Mouse (Mus musculus): Measurements from ENCODE around the gene Slc46a2.

Gene Slc46a2

GRCm38 (mm10) chr4:59914608-59915403, at the start of gene Slc46a2:
Gene Slc46a2, minus strand, starts transcription at chr4:59915056.
- no peak for ATAC-seq (ENCODE audit: low TSS enrichment)

GRCm38 (mm10) chr4:59963405-59964344, 48.8 kb upstream of the Slc46a2 start, which contains the start of gene Mup6:
Gene Mup6, plus strand, starts transcription at chr4:59964294.
- no peak for ATAC-seq (ENCODE audit: low TSS enrichment)

- no peak for ATAC-seq (ENCODE audit: low TSS enrichment)
Observed at GRCm38 (mm10) chr4:59960610-59961009, 45.8 kb upstream of the Slc46a2 start, which contains the start of gene Mup4. Gene Mup4, minus strand, starts transcription at chr4:59960710.

GRCm38 (mm10) chr4:59937543-59937942, 22.7 kb upstream of the Slc46a2 start:
- ATAC-seq (ENCODE audit: low TSS enrichment), result no peak

- peak; percentile 87 for ATAC-seq (ENCODE audit: low TSS enrichment)
Observed at GRCm38 (mm10) chr4:59932505-59933281, 17.8 kb upstream of the Slc46a2 start.

GRCm38 (mm10) chr4:59928347-59928746, 13.5 kb upstream of the Slc46a2 start:
- peak; percentile 96 for ATAC-seq (ENCODE audit: low TSS enrichment)

- ATAC-seq (ENCODE audit: low TSS enrichment), result no peak
Observed at GRCm38 (mm10) chr4:59927666-59928065, 12.8 kb upstream of the Slc46a2 start.

- no peak for ATAC-seq (ENCODE audit: low TSS enrichment)
Observed at GRCm38 (mm10) chr4:59925082-59925481, 10.2 kb upstream of the Slc46a2 start.

GRCm38 (mm10) chr4:59917966-59918365, 3.1 kb upstream of the Slc46a2 start:
- no peak for ATAC-seq (ENCODE audit: low TSS enrichment)

GRCm38 (mm10) chr4:59908785-59909184, 6.1 kb downstream of the Slc46a2 start:
- ATAC-seq (ENCODE audit: low TSS enrichment), result no peak

GRCm38 (mm10) chr4:59907657-59908230, 7.1 kb downstream of the Slc46a2 start:
- ATAC-seq (ENCODE audit: low TSS enrichment), result no peak

GRCm38 (mm10) chr4:59907092-59907491, 7.8 kb downstream of the Slc46a2 start:
- ATAC-seq (ENCODE audit: low TSS enrichment), result no peak

- ATAC-seq (ENCODE audit: low TSS enrichment), result 0 out of 2 replicates have a peak, but pooled peaks have one; percentile 35
Observed at GRCm38 (mm10) chr4:59902547-59902946, 12.3 kb downstream of the Slc46a2 start.

- no peak for ATAC-seq (ENCODE audit: low TSS enrichment)
Observed at GRCm38 (mm10) chr4:59901810-59902209, 13.0 kb downstream of the Slc46a2 start.

- ATAC-seq (ENCODE audit: low TSS enrichment), result no peak
Observed at GRCm38 (mm10) chr4:59898521-59898919, 16.3 kb downstream of the Slc46a2 start.

GRCm38 (mm10) chr4:59897814-59898520, 16.9 kb downstream of the Slc46a2 start:
- ATAC-seq (ENCODE audit: low TSS enrichment), result no peak

GRCm38 (mm10) chr4:59896000-59896399, 18.9 kb downstream of the Slc46a2 start:
- ATAC-seq (ENCODE audit: low TSS enrichment), result peak; percentile 35; the same call in 1 of the 2 replicates

GRCm38 (mm10) chr4:59894977-59895575, 19.8 kb downstream of the Slc46a2 start:
- ATAC-seq (ENCODE audit: low TSS enrichment), result peak; percentile 51; the same call in 1 of the 2 replicates

- ATAC-seq (ENCODE audit: low TSS enrichment), result no peak
Observed at GRCm38 (mm10) chr4:59894415-59894814, 20.4 kb downstream of the Slc46a2 start.

GRCm38 (mm10) chr4:59892731-59893130, 22.1 kb downstream of the Slc46a2 start:
- ATAC-seq (ENCODE audit: low TSS enrichment), result peak; percentile 58; the same call in 1 of the 2 replicates

Data from frontal cortex, adult (tissue).